Mouse (Mus musculus): ENCODE data around the gene Elovl5.
A peak's percentile ranks its signal among the peaks of the same experiment; 100 is the strongest.
"Not testable (repeated sequence)": the region's sequence is repeated elsewhere in the genome, so short reads cannot be mapped to it uniquely, and the experiment has no call there.

Gene Elovl5

GRCm38 (mm10) chr9:77993538-77994255, 76.5 kb downstream of the Elovl5 start:
- not testable (repeated sequence) for DNase-seq (ENCODE audit: low spot score in 2 of 2)

- DNase-seq (ENCODE audit: low spot score in 2 of 2), result no peak
These were observed 78.1 kb downstream of the Elovl5 start for GRCm38 (mm10) chr9:77995235-77995634.

- peak in 1 of 2 experiments; percentile 39 for DNase-seq (ENCODE audit: low spot score in 2 of 2)
These were observed 83.7 kb downstream of the Elovl5 start for GRCm38 (mm10) chr9:78000586-78001500.

- no peak for DNase-seq (ENCODE audit: low spot score in 2 of 2)
These were observed 86.1 kb downstream of the Elovl5 start for GRCm38 (mm10) chr9:78003278-78003677.

GRCm38 (mm10) chr9:78005481-78005880, 88.3 kb downstream of the Elovl5 start:
- no peak for DNase-seq (ENCODE audit: low spot score in 2 of 2)

GRCm38 (mm10) chr9:78006209-78007001, 89.2 kb downstream of the Elovl5 start:
- peak; percentile 66 to 87 for DNase-seq (ENCODE audit: low spot score in 2 of 2)

GRCm38 (mm10) chr9:78009382-78009781, 92.2 kb downstream of the Elovl5 start:
- DNase-seq (ENCODE audit: low spot score in 2 of 2), result no peak

GRCm38 (mm10) chr9:78010187-78010586, 93.0 kb downstream of the Elovl5 start:
- no peak for DNase-seq (ENCODE audit: low spot score in 2 of 2)

- DNase-seq (ENCODE audit: low spot score in 2 of 2), result no peak
These were observed 93.5 kb downstream of the Elovl5 start for GRCm38 (mm10) chr9:78010707-78011106.

GRCm38 (mm10) chr9:78012066-78012465, 94.9 kb downstream of the Elovl5 start:
- no peak for DNase-seq (ENCODE audit: low spot score in 2 of 2)

GRCm38 (mm10) chr9:78012681-78013080, 95.5 kb downstream of the Elovl5 start:
- no peak for DNase-seq (ENCODE audit: low spot score in 2 of 2)

GRCm38 (mm10) chr9:78013813-78014212, 96.6 kb downstream of the Elovl5 start:
- no peak for DNase-seq (ENCODE audit: low spot score in 2 of 2)

- DNase-seq (ENCODE audit: low spot score in 2 of 2), result no peak
These were observed 98.7 kb downstream of the Elovl5 start for GRCm38 (mm10) chr9:78015816-78016215.

- no peak for DNase-seq (ENCODE audit: low spot score in 2 of 2)
These were observed 99.1 kb downstream of the Elovl5 start for GRCm38 (mm10) chr9:78016288-78016687.

GRCm38 (mm10) chr9:78021256-78021655, 104.1 kb downstream of the Elovl5 start:
- DNase-seq (ENCODE audit: low spot score in 2 of 2), result no peak

GRCm38 (mm10) chr9:78022187-78022945, 105.2 kb downstream of the Elovl5 start:
- DNase-seq (ENCODE audit: low spot score in 2 of 2), result peak; percentile 20 to 54

- peak in 1 of 2 experiments; percentile 28 for DNase-seq (ENCODE audit: low spot score in 2 of 2)
These were observed 107.7 kb downstream of the Elovl5 start for GRCm38 (mm10) chr9:78024823-78025222.

GRCm38 (mm10) chr9:78027099-78027498, 109.9 kb downstream of the Elovl5 start:
- no peak for DNase-seq (ENCODE audit: low spot score in 2 of 2)

- DNase-seq (ENCODE audit: low spot score in 2 of 2), result no peak
These were observed 113.8 kb downstream of the Elovl5 start for GRCm38 (mm10) chr9:78030835-78031456.

GRCm38 (mm10) chr9:78032930-78033329, 115.8 kb downstream of the Elovl5 start:
- no peak for DNase-seq (ENCODE audit: low spot score in 2 of 2)
